Mouse (Mus musculus): ENCODE measurements around the gene Rgs19. TPM values are rescaled to one million over a fixed set of nuclear protein-coding genes. Genes with fewer than 3 reads are reported as not detected.

Gene Rgs19
- polyA plus RNA-seq, 1 experiment from 2014 or later, result 91.3 TPM

GRCm38 (mm10) chr2:181677096-181677754 is 16.6 kb downstream of the Rgs19 start:
- Histone ChIP-seq H3K27me3 (ENCODE audit: insufficient read depth, low read length) (peaks cover 7% of the 10 kb centered on the region), H3K4me3 (ENCODE audit: low read depth, low read length) (no peak overlapping the region), H3K9ac (no peak overlapping the region), H3K36me3 (ENCODE audit: insufficient read depth) (no peaks in the 10 kb centered on the region), H3K9me3 (ENCODE audit: low read depth, low read length) (no peaks in the 10 kb centered on the region), H3K4me1 (ENCODE audit: insufficient read depth) (peaks cover 12% of the 10 kb centered on the region; the same call in 1 of the 2 replicates), H3K27ac (ENCODE audit: low read depth) (peak overlapping the region; percentile 56; the same call in 1 of the 2 replicates), H3K4me2 (no peak overlapping the region)
- peak; percentile 31; the same call in 1 of the 2 replicates for TF ChIP-seq CTCF (IDR thresholded peaks at IDR 0.05; ENCODE audit: low read depth)
- ATAC-seq (ENCODE audit: insufficient read depth) (no peak), DNase-seq (peak; percentile 45)
- WGBS, result 56% methylated on average over 5 of the region's 5 CpGs

DNA sequence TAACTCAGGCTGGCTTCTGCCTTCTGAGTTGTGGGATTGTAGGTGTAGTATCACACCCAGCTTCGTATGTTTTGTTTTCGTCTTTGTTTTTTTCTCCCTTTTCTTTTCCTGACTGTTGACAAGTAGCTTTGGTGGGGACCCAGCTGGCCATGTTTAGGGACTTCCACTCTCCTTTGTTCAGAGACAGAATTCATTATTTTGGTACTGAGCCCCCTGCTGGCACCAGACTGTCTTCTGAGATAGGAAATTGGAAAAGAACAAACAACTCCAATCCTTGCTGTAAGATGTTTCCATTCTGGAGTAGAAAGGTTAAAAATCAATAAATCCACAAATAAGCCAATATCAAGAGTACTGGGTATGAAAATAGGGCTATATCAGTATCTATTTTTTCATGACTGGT is 17.4 kb downstream of the Rgs19 start:
- no peaks in the 10 kb centered on the region for H3K36me3 ChIP-seq (ENCODE audit: insufficient read depth)
- H3K27ac ChIP-seq (ENCODE audit: low read depth), result no peak overlapping the region; the same call in 1 of the 2 replicates
- DNase-seq (peak; percentile 75), ATAC-seq (ENCODE audit: insufficient read depth) (no peak)
- no peak overlapping the region for H3K4me2 ChIP-seq
- 47% methylated on average over 2 of the region's 2 CpGs for WGBS
- no peak overlapping the region for H3K9ac ChIP-seq
- H3K4me3 ChIP-seq (ENCODE audit: low read depth, low read length), result no peak overlapping the region
- peaks cover 15% of the 10 kb centered on the region for H3K27me3 ChIP-seq (ENCODE audit: insufficient read depth, low read length)
- H3K9me3 ChIP-seq (ENCODE audit: low read depth, low read length), result no peaks in the 10 kb centered on the region
- TF ChIP-seq CTCF (IDR thresholded peaks at IDR 0.05; ENCODE audit: low read depth), result peak; percentile 50
- peaks cover 12% of the 10 kb centered on the region; the same call in 1 of the 2 replicates for H3K4me1 ChIP-seq (ENCODE audit: insufficient read depth)

DNA sequence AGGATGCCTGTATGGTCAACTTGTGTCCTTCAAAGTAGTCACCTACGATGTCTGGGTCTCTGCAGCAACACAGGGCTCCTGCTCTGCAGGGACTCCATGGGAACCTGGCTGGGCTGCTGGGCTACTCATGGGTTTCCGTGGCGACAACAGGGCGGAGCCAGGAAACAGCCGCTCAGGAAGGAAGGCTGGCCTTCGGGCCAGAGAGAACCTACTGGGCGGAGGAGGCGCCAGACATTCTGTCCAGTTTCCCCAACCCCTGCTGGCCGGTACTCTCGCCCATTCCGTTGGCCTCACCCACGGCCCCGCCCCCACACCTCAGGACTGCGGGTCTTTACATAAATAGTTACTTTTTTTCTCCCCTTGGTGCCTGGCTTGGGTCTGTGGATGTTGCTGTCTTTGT is 18.3 kb downstream of the Rgs19 start:
- peaks cover 25% of the 10 kb centered on the region for H3K27me3 ChIP-seq (ENCODE audit: insufficient read depth, low read length)
- DNase-seq (peak; percentile 77), ATAC-seq (ENCODE audit: insufficient read depth) (peak; percentile 38; the same call in 1 of the 2 replicates)
- H3K4me3 ChIP-seq (ENCODE audit: low read depth, low read length), result peak overlapping the region; percentile 10; the same call in 1 of the 2 replicates
- TF ChIP-seq CTCF (IDR thresholded peaks at IDR 0.05; ENCODE audit: low read depth), result 0 out of 2 replicates have a peak, but pooled peaks have one; percentile 21
- 0 out of 2 replicates have a peak, but pooled peaks cover 2% of the 10 kb centered on the region for H3K4me1 ChIP-seq (ENCODE audit: insufficient read depth)
- no peaks in the 10 kb centered on the region for H3K9me3 ChIP-seq (ENCODE audit: low read depth, low read length)
- WGBS, result 3% methylated on average over 14 of the region's 14 CpGs
- H3K9ac ChIP-seq, result peak overlapping the region; percentile 30; the same call in 1 of the 2 replicates
- peak overlapping the region; percentile 52 for H3K4me2 ChIP-seq
- no peaks in the 10 kb centered on the region for H3K36me3 ChIP-seq (ENCODE audit: insufficient read depth)
- peak overlapping the region; percentile 61; the same call in 1 of the 2 replicates for H3K27ac ChIP-seq (ENCODE audit: low read depth)

- 0 out of 2 replicates have a peak, but pooled peaks cover 2% of the 10 kb centered on the region for H3K4me1 ChIP-seq (ENCODE audit: insufficient read depth)
- H3K9me3 ChIP-seq (ENCODE audit: low read depth, low read length), result no peaks in the 10 kb centered on the region
- ATAC-seq (ENCODE audit: insufficient read depth) (no peak), DNase-seq (no peak)
- no peak overlapping the region for H3K4me3 ChIP-seq (ENCODE audit: low read depth, low read length)
- no peaks in the 10 kb centered on the region for H3K36me3 ChIP-seq (ENCODE audit: insufficient read depth)
- H3K27me3 ChIP-seq (ENCODE audit: insufficient read depth, low read length), result peaks cover 30% of the 10 kb centered on the region
- no peak overlapping the region for H3K4me2 ChIP-seq
- H3K27ac ChIP-seq (ENCODE audit: low read depth), result no peak overlapping the region; the same call in 1 of the 2 replicates
- H3K9ac ChIP-seq, result no peak overlapping the region
- no peak for TF ChIP-seq CTCF (IDR thresholded peaks at IDR 0.05; ENCODE audit: low read depth)
- WGBS, result 84% methylated on average over 4 of the region's 4 CpGs
Observed at GRCm38 (mm10) chr2:181674934-181675333, 18.8 kb downstream of the Rgs19 start.

DNA sequence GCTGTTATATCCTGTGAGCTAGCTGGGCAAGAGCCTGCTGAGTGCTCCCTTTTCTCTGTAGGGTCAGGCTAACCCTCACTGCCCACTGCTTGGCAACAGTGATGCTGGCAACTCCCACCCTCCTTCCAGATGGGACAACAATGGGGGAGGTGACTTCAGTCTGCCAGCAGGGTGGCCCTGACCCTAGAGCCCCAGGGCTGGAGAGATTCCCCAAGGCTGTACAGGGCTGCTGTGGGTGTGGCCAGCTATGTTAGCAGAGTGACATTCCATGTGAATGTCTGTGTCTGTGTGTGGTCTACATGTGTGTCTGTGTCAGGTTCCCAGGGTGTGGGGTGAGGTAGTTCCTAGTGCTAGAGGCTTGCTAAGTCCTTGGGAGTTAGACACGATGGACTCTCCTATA is 20.3 kb downstream of the Rgs19 start:
- no peak overlapping the region for H3K27ac ChIP-seq (ENCODE audit: low read depth)
- no peaks in the 10 kb centered on the region for H3K4me1 ChIP-seq (ENCODE audit: insufficient read depth)
- peaks cover 43% of the 10 kb centered on the region for H3K27me3 ChIP-seq (ENCODE audit: insufficient read depth, low read length)
- DNase-seq (no peak), ATAC-seq (ENCODE audit: insufficient read depth) (no peak)
- WGBS, result 55% methylated on average over 1 of the region's 1 CpGs
- TF ChIP-seq CTCF (IDR thresholded peaks at IDR 0.05; ENCODE audit: low read depth), result no peak
- H3K36me3 ChIP-seq (ENCODE audit: insufficient read depth), result 0 out of 2 replicates have a peak, but pooled peaks cover 3% of the 10 kb centered on the region
- no peak overlapping the region for H3K4me2 ChIP-seq
- no peak overlapping the region for H3K4me3 ChIP-seq (ENCODE audit: low read depth, low read length)
- no peaks in the 10 kb centered on the region for H3K9me3 ChIP-seq (ENCODE audit: low read depth, low read length)
- H3K9ac ChIP-seq, result no peak overlapping the region

- WGBS, result 26% methylated on average over 7 of the region's 7 CpGs
- no peak for ATAC-seq (ENCODE audit: insufficient read depth)
- Histone ChIP-seq H3K27me3 (ENCODE audit: insufficient read depth, low read length) (peaks cover 43% of the 10 kb centered on the region), H3K4me2 (peak overlapping the region; percentile 71), H3K9ac (no peak overlapping the region), H3K36me3 (ENCODE audit: insufficient read depth) (0 out of 2 replicates have a peak, but pooled peaks cover 3% of the 10 kb centered on the region), H3K27ac (ENCODE audit: low read depth) (no peak overlapping the region), H3K4me3 (ENCODE audit: low read depth, low read length) (no peak overlapping the region), H3K4me1 (ENCODE audit: insufficient read depth) (no peaks in the 10 kb centered on the region), H3K9me3 (ENCODE audit: low read depth, low read length) (no peaks in the 10 kb centered on the region)
- TF ChIP-seq CTCF (IDR thresholded peaks at IDR 0.05; ENCODE audit: low read depth), result no peak
- DNase-seq, result no peak
Observed at GRCm38 (mm10) chr2:181671984-181672383, 21.8 kb downstream of the Rgs19 start.

DNA sequence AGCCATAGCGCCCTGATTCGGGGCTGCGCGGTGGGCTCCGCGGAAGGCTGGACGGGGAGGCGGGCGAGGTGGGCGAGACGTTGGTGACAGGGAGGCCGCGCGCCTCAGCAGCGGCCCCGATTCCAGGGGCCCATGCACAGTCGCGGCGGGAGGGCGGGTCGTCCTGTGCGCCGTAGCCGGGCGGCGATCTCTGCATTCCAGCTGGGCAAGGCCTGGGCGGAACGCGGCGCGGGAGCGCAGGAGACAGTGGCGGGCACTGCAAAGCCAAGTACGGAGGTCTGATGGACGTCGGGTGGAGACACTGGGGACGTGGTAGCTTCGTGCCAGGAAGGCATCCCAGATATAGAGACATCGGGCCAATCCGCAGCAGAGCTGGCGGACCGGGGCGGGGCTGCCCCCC is 22.5 kb downstream of the Rgs19 start, which contains the start of gene Sox18:
Gene Sox18, minus strand, starts transcription at position 315 of the 400 bp plus-strand sequence.
- Histone ChIP-seq H3K4me3 (ENCODE audit: low read depth, low read length) (peak within 1 kb of the TSS; percentile 54), H3K9ac (peak within 1 kb of the TSS; percentile 56), H3K36me3 (ENCODE audit: insufficient read depth) (0 out of 2 replicates have a peak, but pooled peaks cover 3% of the 10 kb centered on the region), H3K4me2 (peak within 1 kb of the TSS; percentile 71), H3K27me3 (ENCODE audit: insufficient read depth, low read length) (peaks cover 43% of the 10 kb centered on the region), H3K4me1 (ENCODE audit: insufficient read depth) (no peaks in the 10 kb centered on the region), H3K27ac (ENCODE audit: low read depth) (peak within 1 kb of the TSS; percentile 46; the same call in 1 of the 2 replicates), H3K9me3 (ENCODE audit: low read depth, low read length) (no peaks in the 10 kb centered on the region)
- 1% methylated on average over 42 of the region's 43 CpGs for WGBS
- DNase-seq (peak; percentile 70), ATAC-seq (ENCODE audit: insufficient read depth) (peak; percentile 49)
- no peak for TF ChIP-seq CTCF (IDR thresholded peaks at IDR 0.05; ENCODE audit: low read depth)

All from lung, embryonic 14.5 days (tissue).